Mouse (Mus musculus) forebrain, embryonic 13.5 days (tissue): ENCODE data around the gene Lilrb4a. TPM values are rescaled to one million over a fixed set of nuclear protein-coding genes. Genes with fewer than 3 reads are reported as not detected.
"Not testable (repeated sequence)": the region's sequence is repeated elsewhere in the genome, so short reads cannot be mapped to it uniquely, and the experiment has no call there.

Experiments
- ATAC-seq: fragments of 200-750 bp; cut with Nextera tagmentation; 2 replicates; pipeline ENCODE4 v1.8.0; 2017
- H3K27ac ChIP-seq: fragments of 300-500 bp; sonication (generic); 2 replicates; pipeline ENCODE4 v1.5.1; 2015; ENCODE audit warnings: inconsistent platforms, mild to moderate bottlenecking, moderate library complexity
- H3K27me3 ChIP-seq: fragments of 300-500 bp; sonication (generic); 2 replicates; pipeline ENCODE4 v1.6.1; 2015; ENCODE audit warnings: mild to moderate bottlenecking, inconsistent platforms
- H3K36me3 ChIP-seq: fragments of 300-500 bp; sonication (generic); 2 replicates; pipeline ENCODE4 v1.6.1; 2015; ENCODE audit warnings: mild to moderate bottlenecking, inconsistent platforms; ENCODE audit not compliant: poor library complexity, severe bottlenecking
- H3K4me1 ChIP-seq: fragments of 300-500 bp; sonication (generic); 2 replicates; pipeline ENCODE4 v1.6.1; 2015; ENCODE audit warnings: inconsistent platforms
- H3K4me2 ChIP-seq: fragments of 300-500 bp; sonication (generic); 2 replicates; pipeline ENCODE4 v1.6.1; 2015; ENCODE audit warnings: inconsistent platforms, mild to moderate bottlenecking, moderate library complexity
- H3K4me3 ChIP-seq: fragments of 300-500 bp; sonication (generic); 2 replicates; pipeline ENCODE4 v1.5.1; 2015; ENCODE audit warnings: mild to moderate bottlenecking, inconsistent platforms
- H3K9ac ChIP-seq: fragments of 300-500 bp; sonication (generic); 2 replicates; pipeline ENCODE4 v1.6.1; 2015; ENCODE audit warnings: mild to moderate bottlenecking, inconsistent platforms
- H3K9me3 ChIP-seq: fragments of 300-500 bp; sonication (generic); replicated peaks from 2 replicates; pipeline ENCODE4 v1.6.1; 2016; ENCODE audit warnings: inconsistent platforms
- WGBS: fragments of 180-500 bp; shearing (Covaris S2); methylation state at CpG from one replicate; pipeline ENCODE4 v1.1.7; 2015; 5-methylcytosine and 5-hydroxymethylcytosine counted together
- polyA plus RNA-seq: library from polyadenylated mRNA; unstranded; fragments of >200 nt; fragmentation: Nextera tagmentation; extraction: Ambion mirVana; gene quantifications from 2 replicates; pipeline ENCODE4 v1.2.1, GENCODE M21; 2015

The Lilrb4a gene
- 0.25 and 0.45 TPM in 2 replicates for polyA plus RNA-seq

- not testable (repeated sequence) for H3K9ac ChIP-seq, H3K9me3 ChIP-seq, H3K27ac ChIP-seq, H3K4me1 ChIP-seq, ATAC-seq, H3K27me3 ChIP-seq, H3K36me3 ChIP-seq, H3K4me3 ChIP-seq, H3K4me2 ChIP-seq
- no CpG with 5 or more reads among the region's 2 CpGs for whole genome bisulfite sequencing
These were observed at the start of gene Lilrb4a for GRCm38 (mm10) chr10:51490691-51491090. Gene Lilrb4a, plus strand, starts transcription at chr10:51490956.

- no peaks in the 10 kb centered on the region for H3K27me3 ChIP-seq
- no peak overlapping the region for H3K4me2 ChIP-seq
- no peaks in the 10 kb centered on the region for H3K9me3 ChIP-seq
- no peak for ATAC-seq
- H3K4me1 ChIP-seq = no peaks in the 10 kb centered on the region
- no peak overlapping the region for H3K4me3 ChIP-seq
- no peak overlapping the region for H3K27ac ChIP-seq
- WGBS = 86% methylated on average over 4 of the region's 4 CpGs
- no peaks in the 10 kb centered on the region for H3K36me3 ChIP-seq
- no peak overlapping the region for H3K9ac ChIP-seq
These were observed 39.1 kb upstream of the Lilrb4a start for GRCm38 (mm10) chr10:51451610-51452009.

- H3K4me2 ChIP-seq = no peak overlapping the region
- no peaks in the 10 kb centered on the region for H3K4me1 ChIP-seq
- WGBS = 97% methylated on average over 1 of the region's 1 CpGs
- no peaks in the 10 kb centered on the region for H3K9me3 ChIP-seq
- H3K27ac ChIP-seq = no peak overlapping the region
- no peak for ATAC-seq
- no peak overlapping the region for H3K4me3 ChIP-seq
- H3K9ac ChIP-seq = no peak overlapping the region
- no peaks in the 10 kb centered on the region for H3K36me3 ChIP-seq
- H3K27me3 ChIP-seq = no peaks in the 10 kb centered on the region
These were observed 37.0 kb upstream of the Lilrb4a start for GRCm38 (mm10) chr10:51453616-51454298.

GRCm38 (mm10) chr10:51454365-51454764, 36.4 kb upstream of the Lilrb4a start:
- Histone ChIP-seq H3K4me3 (no peak overlapping the region), H3K9me3 (no peaks in the 10 kb centered on the region), H3K4me2 (no peak overlapping the region), H3K27ac (no peak overlapping the region), H3K9ac (no peak overlapping the region), H3K36me3 (no peaks in the 10 kb centered on the region), H3K27me3 (no peaks in the 10 kb centered on the region), H3K4me1 (no peaks in the 10 kb centered on the region)
- no peak for ATAC-seq
- WGBS = 79% methylated on average over 1 of the region's 1 CpGs

GRCm38 (mm10) chr10:51455762-51456161, 35.0 kb upstream of the Lilrb4a start:
- H3K9ac ChIP-seq = no peak overlapping the region
- H3K27ac ChIP-seq = no peak overlapping the region
- H3K36me3 ChIP-seq = no peaks in the 10 kb centered on the region
- H3K4me3 ChIP-seq = no peak overlapping the region
- 89% methylated on average over 1 of the region's 1 CpGs for WGBS
- H3K4me1 ChIP-seq = no peaks in the 10 kb centered on the region
- no peaks in the 10 kb centered on the region for H3K27me3 ChIP-seq
- no peak for ATAC-seq
- H3K9me3 ChIP-seq = no peaks in the 10 kb centered on the region
- H3K4me2 ChIP-seq = no peak overlapping the region

- H3K9ac ChIP-seq = no peak overlapping the region
- H3K27ac ChIP-seq = no peak overlapping the region
- no peaks in the 10 kb centered on the region for H3K27me3 ChIP-seq
- H3K4me2 ChIP-seq = no peak overlapping the region
- WGBS = 82% methylated on average over 4 of the region's 4 CpGs
- H3K36me3 ChIP-seq = no peaks in the 10 kb centered on the region
- no peak overlapping the region for H3K4me3 ChIP-seq
- no peaks in the 10 kb centered on the region for H3K4me1 ChIP-seq
- ATAC-seq = no peak
- no peaks in the 10 kb centered on the region for H3K9me3 ChIP-seq
These were observed 34.4 kb upstream of the Lilrb4a start for GRCm38 (mm10) chr10:51456369-51456768.

GRCm38 (mm10) chr10:51463800-51464199, 27.0 kb upstream of the Lilrb4a start:
- H3K36me3 ChIP-seq, H3K4me3 ChIP-seq, H3K4me1 ChIP-seq, H3K9ac ChIP-seq, H3K27me3 ChIP-seq, H3K27ac ChIP-seq, ATAC-seq, H3K9me3 ChIP-seq, H3K4me2 ChIP-seq: not testable (repeated sequence)
- WGBS = 11% methylated on average over 4 of the region's 4 CpGs

- H3K4me3 ChIP-seq, H3K27me3 ChIP-seq, H3K36me3 ChIP-seq, H3K4me1 ChIP-seq, H3K9me3 ChIP-seq, ATAC-seq, H3K27ac ChIP-seq, H3K4me2 ChIP-seq, H3K9ac ChIP-seq: not testable (repeated sequence)
- 92% methylated on average over 1 of the region's 3 CpGs for WGBS
These were observed 10.4 kb upstream of the Lilrb4a start, which contains the start of the genes Gm49339 and Lilr4b for GRCm38 (mm10) chr10:51480397-51480796. Gene Gm49339, plus strand, starts transcription at chr10:51480612. Gene Lilr4b, plus strand, starts transcription at chr10:51480632.

- Histone ChIP-seq H3K27me3 (no peaks in the 10 kb centered on the region), H3K27ac (no peak overlapping the region), H3K4me2 (no peak overlapping the region), H3K9me3 (no peaks in the 10 kb centered on the region), H3K4me3 (no peak overlapping the region), H3K9ac (no peak overlapping the region), H3K4me1 (no peaks in the 10 kb centered on the region), H3K36me3 (no peaks in the 10 kb centered on the region)
- no peak for ATAC-seq
These were observed 29.3 kb downstream of the Lilrb4a start for GRCm38 (mm10) chr10:51520021-51520420.

GRCm38 (mm10) chr10:51521453-51521852, 30.7 kb downstream of the Lilrb4a start:
- no peaks in the 10 kb centered on the region for H3K36me3 ChIP-seq
- H3K27ac ChIP-seq = no peak overlapping the region
- H3K4me2 ChIP-seq = no peak overlapping the region
- H3K4me1 ChIP-seq = no peaks in the 10 kb centered on the region
- no peak overlapping the region for H3K9ac ChIP-seq
- H3K9me3 ChIP-seq = no peaks in the 10 kb centered on the region
- no peak overlapping the region for H3K4me3 ChIP-seq
- no peak for ATAC-seq
- no peaks in the 10 kb centered on the region for H3K27me3 ChIP-seq

GRCm38 (mm10) chr10:51526090-51526489, 35.3 kb downstream of the Lilrb4a start:
- Histone ChIP-seq H3K36me3 (no peaks in the 10 kb centered on the region), H3K27me3 (no peaks in the 10 kb centered on the region), H3K4me1 (no peaks in the 10 kb centered on the region), H3K27ac (no peak overlapping the region), H3K9ac (no peak overlapping the region), H3K9me3 (no peaks in the 10 kb centered on the region), H3K4me3 (no peak overlapping the region), H3K4me2 (no peak overlapping the region)
- WGBS = 74% methylated on average over 7 of the region's 7 CpGs
- no peak for ATAC-seq

- no peaks in the 10 kb centered on the region for H3K9me3 ChIP-seq
- H3K4me2 ChIP-seq = no peak overlapping the region
- no peak for ATAC-seq
- H3K27ac ChIP-seq = no peak overlapping the region
- no peak overlapping the region for H3K4me3 ChIP-seq
- 82% methylated on average over 4 of the region's 4 CpGs for whole genome bisulfite sequencing
- no peak overlapping the region for H3K9ac ChIP-seq
- no peaks in the 10 kb centered on the region for H3K27me3 ChIP-seq
- H3K4me1 ChIP-seq = no peaks in the 10 kb centered on the region
- H3K36me3 ChIP-seq = no peaks in the 10 kb centered on the region
These were observed 35.9 kb downstream of the Lilrb4a start for GRCm38 (mm10) chr10:51526633-51527032.

- Histone ChIP-seq H3K27me3 (no peaks in the 10 kb centered on the region), H3K4me2 (no peak overlapping the region), H3K9ac (no peak overlapping the region), H3K36me3 (no peaks in the 10 kb centered on the region), H3K4me1 (no peaks in the 10 kb centered on the region), H3K4me3 (no peak overlapping the region), H3K27ac (no peak overlapping the region), H3K9me3 (no peaks in the 10 kb centered on the region)
- WGBS = 74% methylated on average over 8 of the region's 8 CpGs
- ATAC-seq = no peak
These were observed 38.2 kb downstream of the Lilrb4a start for GRCm38 (mm10) chr10:51528840-51529434.
